Mouse (Mus musculus) olfactory bulb, adult 2 months (tissue): Measurements from ENCODE around the gene Adck2. TPM values are rescaled to one million over a fixed set of nuclear protein-coding genes. Genes with fewer than 3 reads are reported as not detected.

ENCODE experiments used
- H3K27ac ChIP-seq: fragments of 200-500 bp; 2 replicates; pipeline ENCODE4 v1.5.1; 2012; ENCODE audit warnings: low read depth, low read length; ENCODE audit not compliant: insufficient read depth
- H3K4me1 ChIP-seq: fragments of 200-500 bp; 2 replicates; pipeline ENCODE4 v1.6.1; 2012; ENCODE audit warnings: low read length; ENCODE audit not compliant: control insufficient read depth, insufficient read depth
- H3K4me3 ChIP-seq: fragments of 200-500 bp; 2 replicates; pipeline ENCODE4 v1.5.1; 2012; ENCODE audit warnings: mild to moderate bottlenecking, low read depth, low read length, moderate library complexity; ENCODE audit not compliant: insufficient read depth
- CTCF ChIP-seq: fragments of 200-500 bp; IDR thresholded peaks from 2 replicates; pipeline ENCODE4 v1.5.1; 2012; ENCODE audit warnings: low read depth, mild to moderate bottlenecking, low read length, moderate library complexity; ENCODE audit not compliant: insufficient read depth
- POLR2A ChIP-seq: fragments of 200-500 bp; IDR thresholded peaks from 2 replicates; pipeline ENCODE4 v1.6.1; 2012; ENCODE audit warnings: mild to moderate bottlenecking, low read depth, low read length, moderate library complexity; ENCODE audit not compliant: insufficient read depth
- WGBS: fragments of 180-500 bp; shearing (Covaris S2); methylation state at CpG from one replicate; pipeline ENCODE4 v1.1.7; 2018; 5-methylcytosine and 5-hydroxymethylcytosine counted together
- polyA plus RNA-seq: library from polyadenylated mRNA; stranded (reverse); fragments of >200 nt; gene quantifications from 2 replicates; pipeline ENCODE4 v1.2.4, GENCODE M21; 2012; ENCODE audit warnings: low replicate concordance; ENCODE audit not compliant: missing spikeins, insufficient read depth, insufficient read length

Gene Adck2
- polyA plus RNA-seq, 1 experiment: not detected

DNA sequence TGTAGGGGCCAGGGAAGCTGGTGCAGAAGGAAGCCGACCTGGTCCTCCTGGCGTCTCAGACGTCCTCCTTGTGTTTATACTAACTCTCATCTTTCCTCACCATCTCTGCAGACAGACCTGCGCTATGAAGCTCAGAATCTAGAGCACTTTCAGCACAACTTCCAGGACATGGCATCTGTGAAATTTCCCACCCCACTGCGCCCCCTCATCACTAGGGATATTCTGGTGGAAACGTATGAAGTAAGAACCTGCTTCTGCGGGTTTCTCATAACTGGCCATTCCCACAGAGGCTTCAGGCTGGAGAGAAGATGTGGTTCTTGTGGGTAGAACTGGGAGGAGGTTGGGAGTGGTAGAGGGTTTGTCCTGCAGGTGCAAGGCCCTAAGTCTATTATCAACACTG, 5.9 kb downstream of the Adck2 start:
- H3K4me3 ChIP-seq: no peak overlapping the region
- peaks cover 6% of the 10 kb centered on the region for H3K4me1 ChIP-seq
- TF ChIP-seq POLR2A: no peak
- no peak for TF ChIP-seq CTCF
- WGBS: 88% methylated on average over 7 of the region's 7 CpGs
- no peak overlapping the region for H3K27ac ChIP-seq

DNA sequence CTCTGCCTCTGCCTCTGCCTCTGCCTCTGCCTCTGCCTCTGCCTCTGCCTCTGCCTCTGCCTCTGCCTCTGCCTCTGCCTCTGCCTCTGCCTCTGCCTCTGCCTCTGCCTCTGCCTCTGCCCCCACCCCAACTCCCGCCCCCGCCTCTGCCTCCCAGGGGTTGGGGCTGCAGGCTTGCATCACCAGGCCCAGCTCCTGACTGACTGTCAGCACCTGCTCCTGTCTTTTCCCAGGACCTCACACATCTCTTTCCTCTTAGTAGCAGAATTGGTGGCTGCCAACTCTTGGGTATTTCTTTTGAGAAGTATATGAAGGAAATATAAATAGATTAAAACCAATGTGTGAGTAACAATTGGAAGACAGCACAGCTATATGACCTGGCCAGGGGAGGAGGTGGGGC, 6.9 kb downstream of the Adck2 start:
- no peak overlapping the region for H3K4me3 ChIP-seq
- no peaks in the 10 kb centered on the region for H3K4me1 ChIP-seq
- H3K27ac ChIP-seq: no peak overlapping the region
- no peak for TF ChIP-seq POLR2A
- no peak for TF ChIP-seq CTCF
- WGBS: 90% methylated on average over 2 of the region's 2 CpGs

DNA sequence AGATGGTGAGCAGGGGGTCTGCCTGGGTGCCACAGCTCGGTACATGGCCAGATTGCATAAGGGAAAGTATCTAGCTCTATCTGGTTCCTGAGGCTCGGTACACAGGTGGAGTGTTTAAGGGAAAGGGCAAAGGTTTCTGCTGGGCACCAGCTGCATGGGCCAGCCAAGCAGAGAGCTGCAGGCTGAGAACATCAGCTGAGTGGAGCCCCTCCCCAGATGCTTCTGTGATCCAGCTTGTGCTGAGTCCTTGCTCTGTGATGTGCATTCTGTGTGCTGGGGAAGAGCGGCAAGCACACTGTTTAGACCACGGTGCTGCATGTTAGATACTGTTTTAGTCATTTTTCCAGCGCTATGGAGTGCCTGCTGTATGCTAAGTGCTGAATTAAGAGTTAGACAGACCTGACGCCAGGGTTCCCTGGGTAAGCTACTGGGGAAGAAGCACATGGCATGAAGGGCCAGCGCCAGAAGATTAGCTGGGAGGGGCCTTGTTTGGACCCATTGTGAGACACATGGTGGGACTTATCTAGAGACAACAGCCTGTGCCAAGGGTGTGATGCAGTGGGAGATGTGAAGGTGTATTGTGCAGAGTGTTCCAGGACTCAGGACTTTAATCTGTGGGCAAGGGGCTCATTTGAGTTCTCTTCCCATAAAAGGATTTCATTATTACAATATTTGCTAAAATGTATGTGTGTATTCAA, 7.6 kb downstream of the Adck2 start:
- no peak for TF ChIP-seq CTCF
- no peak for TF ChIP-seq POLR2A
- no peak overlapping the region for H3K27ac ChIP-seq
- WGBS: 86% methylated on average over 7 of the region's 7 CpGs
- H3K4me3 ChIP-seq: no peak overlapping the region
- no peaks in the 10 kb centered on the region for H3K4me1 ChIP-seq

DNA sequence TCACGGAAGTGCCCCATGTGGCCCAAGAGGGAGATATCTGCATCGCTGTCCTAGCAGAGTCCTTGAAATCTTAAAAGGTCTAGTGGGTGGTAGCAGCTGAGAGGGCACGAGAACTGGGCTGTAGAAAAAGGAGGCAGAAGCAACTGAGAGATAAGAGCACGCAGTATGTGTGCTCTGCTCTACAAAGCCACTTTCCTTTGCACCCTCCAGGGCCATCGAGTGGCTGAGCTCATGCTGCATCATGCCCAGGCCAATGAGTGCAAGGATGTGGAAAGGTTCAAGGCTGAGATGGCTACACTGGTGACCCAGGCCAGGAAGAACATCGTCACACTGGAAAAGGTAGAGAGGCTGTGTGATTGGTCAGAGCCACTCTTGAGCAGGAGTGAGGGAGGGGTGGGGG, 11.8 kb downstream of the Adck2 start, which contains the start of gene Gm42420:
TSS of gene Gm42420 (plus strand) at position 237 of the 400 bp plus-strand sequence.
- no peak within 1 kb of the TSS for H3K4me3 ChIP-seq
- H3K27ac ChIP-seq: no peak within 1 kb of the TSS
- TF ChIP-seq POLR2A (no peak), CTCF (no peak)
- WGBS: 98% methylated on average over 6 of the region's 6 CpGs
- H3K4me1 ChIP-seq: no peaks in the 10 kb centered on the region

DNA sequence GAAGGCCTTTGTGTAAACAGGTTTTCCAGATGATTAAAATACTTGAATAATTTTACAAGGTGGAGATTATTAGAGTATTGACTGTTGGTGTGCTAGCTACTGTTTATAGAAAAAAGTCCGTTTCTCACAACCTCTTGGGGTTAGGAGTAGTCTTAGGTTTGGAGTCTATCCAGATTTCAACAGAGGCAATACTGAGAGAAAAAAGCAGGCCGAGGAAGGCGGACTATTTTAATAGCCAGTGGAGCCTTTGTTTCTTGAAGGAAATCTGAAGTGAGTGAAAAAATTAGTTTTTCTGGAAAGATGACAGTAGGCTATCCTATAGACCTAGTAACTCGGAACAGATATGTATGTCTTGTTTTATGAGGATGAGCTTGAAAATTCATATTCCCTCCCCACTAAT, 17.8 kb downstream of the Adck2 start:
- no peak overlapping the region for H3K27ac ChIP-seq
- WGBS: 86% methylated on average over 4 of the region's 4 CpGs
- TF ChIP-seq POLR2A: no peak
- TF ChIP-seq CTCF: no peak

DNA sequence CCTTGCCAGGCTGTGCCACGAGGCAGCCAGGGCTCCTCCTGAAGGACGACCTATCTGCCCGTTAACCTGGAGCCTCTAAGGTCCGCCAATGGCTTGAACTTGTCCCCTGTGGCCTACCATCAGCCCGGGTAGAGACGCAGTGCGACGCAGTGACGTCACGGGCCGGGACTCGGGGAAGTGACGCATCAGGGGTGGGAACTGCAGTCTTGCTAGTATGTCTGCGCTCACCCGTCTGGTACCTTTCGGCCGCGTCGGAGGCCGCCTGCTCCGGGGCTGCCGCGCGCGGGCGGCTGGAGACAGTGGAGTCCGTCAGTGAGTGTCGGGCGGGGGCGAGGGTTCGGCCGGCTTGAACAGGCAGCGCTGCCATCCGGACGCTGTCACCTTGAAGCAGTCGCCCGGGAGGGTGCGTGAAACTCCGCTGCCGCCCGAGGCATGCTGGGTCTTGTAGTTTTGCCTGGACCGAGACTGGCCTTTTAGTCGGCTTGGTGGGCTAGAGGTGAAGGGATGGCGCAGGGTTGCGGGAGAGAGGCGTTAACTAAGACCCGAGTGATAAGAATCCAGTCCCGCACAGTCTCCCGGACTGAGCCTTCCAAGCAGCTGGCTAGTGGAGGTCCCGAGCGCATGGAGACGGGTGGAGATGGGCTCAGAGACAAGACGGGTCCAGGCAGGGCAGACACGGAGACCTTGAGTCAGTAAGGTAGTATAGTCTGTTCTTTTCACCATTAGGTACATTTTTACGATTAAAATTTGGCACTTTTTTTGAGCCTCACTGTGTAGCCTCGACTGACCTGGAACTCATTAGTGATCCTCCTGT, 18.9 kb downstream of the Adck2 start, which contains the start of gene Ndufb2:
TSS of gene Ndufb2 (plus strand) at position 174 of the 814 bp plus-strand sequence.
- Histone ChIP-seq H3K27ac (peak within 1 kb of the TSS; percentile 98), H3K4me1 (peaks cover 3% of the 10 kb centered on the region), H3K4me3 (peak within 1 kb of the TSS; percentile 78)
- TF ChIP-seq CTCF (no peak), POLR2A (peak; percentile 90)
- WGBS: under 1% methylated on average over 56 of the region's 56 CpGs

More for the DNA sequence above, 17.8 kb downstream of the Adck2 start:
- H3K4me1 ChIP-seq: peaks cover 3% of the 10 kb centered on the region
- H3K4me3 ChIP-seq: no peak overlapping the region

DNA sequence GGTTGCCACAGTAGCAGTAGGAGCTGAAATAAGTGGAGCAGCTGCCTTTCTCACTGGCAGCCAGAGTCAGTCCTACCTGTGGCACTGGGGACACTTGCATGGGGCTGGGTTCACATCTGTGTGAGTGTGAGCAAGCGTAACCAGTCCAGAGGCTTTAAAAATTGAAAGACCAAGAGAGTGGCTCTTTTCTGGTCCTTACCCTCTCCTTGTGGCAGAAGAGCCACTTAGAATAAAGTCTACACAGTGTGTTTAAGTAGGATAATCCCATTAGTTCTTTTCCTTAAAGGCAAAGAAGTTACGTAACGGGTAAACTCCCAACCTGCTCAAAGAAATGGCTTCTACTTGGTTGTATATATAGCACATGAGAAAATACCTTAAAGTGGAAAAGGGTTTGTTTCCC, 27.2 kb downstream of the Adck2 start:
- Histone ChIP-seq H3K4me1 (no peaks in the 10 kb centered on the region), H3K4me3 (no peak overlapping the region), H3K27ac (no peak overlapping the region)
- 94% methylated on average over 3 of the region's 3 CpGs for WGBS
- TF ChIP-seq POLR2A (no peak), CTCF (no peak)

DNA sequence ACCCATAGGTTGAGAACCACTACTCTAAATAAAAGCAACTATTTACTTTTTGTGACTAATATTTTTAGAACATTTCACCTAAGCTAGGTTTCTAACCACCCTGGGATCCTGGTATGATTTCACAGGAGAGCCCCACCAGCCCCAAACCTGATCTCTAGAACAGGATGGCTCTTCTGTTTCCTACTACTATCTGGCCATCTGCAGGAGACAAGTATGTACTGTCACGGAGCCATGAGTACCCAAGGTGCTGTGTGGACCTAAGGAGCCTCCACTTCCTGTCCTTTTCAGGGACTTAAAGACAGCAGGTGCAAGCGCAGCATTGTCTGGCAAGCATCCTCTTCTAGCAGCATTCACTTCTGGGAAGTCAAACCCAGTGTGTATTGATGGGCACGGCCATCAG, 28.2 kb downstream of the Adck2 start:
- no peak for TF ChIP-seq CTCF
- no peak for TF ChIP-seq POLR2A
- Histone ChIP-seq H3K4me3 (no peak overlapping the region), H3K27ac (no peak overlapping the region), H3K4me1 (no peaks in the 10 kb centered on the region)
- WGBS: 91% methylated on average over 3 of the region's 3 CpGs

DNA sequence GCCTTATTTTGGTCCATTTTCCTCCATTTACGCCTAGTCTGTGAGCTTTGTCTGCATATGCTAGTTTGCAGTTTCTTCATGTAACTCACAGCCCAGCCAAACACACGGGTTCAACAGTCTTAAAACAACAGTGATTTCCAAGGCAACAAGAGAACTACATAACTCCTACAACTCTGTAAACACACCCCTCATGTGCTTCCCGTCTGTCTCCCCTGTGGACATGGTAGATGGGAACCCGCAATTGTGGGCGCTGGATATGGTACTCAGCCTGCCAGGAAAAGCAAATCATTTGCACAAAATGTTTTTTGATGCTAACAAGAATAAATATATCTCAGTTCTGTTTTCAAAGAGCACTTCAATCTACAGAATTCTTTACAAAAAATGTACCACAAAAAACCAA, 30.9 kb downstream of the Adck2 start:
- TF ChIP-seq CTCF (no peak), POLR2A (no peak)
- WGBS: 70% methylated on average over 5 of the region's 5 CpGs
- Histone ChIP-seq H3K27ac (no peak overlapping the region), H3K4me1 (peaks cover 2% of the 10 kb centered on the region; the same call in 1 of the 2 replicates), H3K4me3 (no peak overlapping the region)
